Mouse (Mus musculus) induced T-regulatory cell, adult 2 months (primary cell): ENCODE data around the gene Tbl3.
A peak's percentile ranks its signal among the peaks of the same experiment; 100 is the strongest.
"Not testable (repeated sequence)": the region's sequence is repeated elsewhere in the genome, so short reads cannot be mapped to it uniquely, and the experiment has no call there.

Experiments
- DNase-seq: peaks from one replicate; pipeline ENCODE4 v3.0.0-alpha.2; 2012; ENCODE audit warnings: low read depth

Gene Tbl3

GRCm38 (mm10) chr17:24727618-24728017 is 20.2 kb upstream of the Tbl3 start, which contains the start of gene Rpl3l:
Rpl3l (plus strand) TSS chr17:24727820.
- DNase-seq = no peak

- DNase-seq = no peak
Observed at GRCm38 (mm10) chr17:24725637-24726390, 18.4 kb upstream of the Tbl3 start.

- DNase-seq = peak; percentile 98
Observed at GRCm38 (mm10) chr17:24724184-24724583, 16.7 kb upstream of the Tbl3 start, which contains the start of gene Ndufb10. Ndufb10 (minus strand) TSS chr17:24724478.

- no peak for DNase-seq
Observed at GRCm38 (mm10) chr17:24723881-24724180, 16.4 kb upstream of the Tbl3 start.

- DNase-seq = peak; percentile 38
Observed at GRCm38 (mm10) chr17:24723122-24723880, 15.8 kb upstream of the Tbl3 start.

- DNase-seq = no peak
Observed at GRCm38 (mm10) chr17:24722220-24722924, 14.9 kb upstream of the Tbl3 start.

GRCm38 (mm10) chr17:24721383-24721955 is 14.0 kb upstream of the Tbl3 start:
- DNase-seq = not testable (repeated sequence)

- DNase-seq = peak; percentile 50
Observed at GRCm38 (mm10) chr17:24720616-24721015, 13.2 kb upstream of the Tbl3 start.

GRCm38 (mm10) chr17:24719494-24720222 is 12.2 kb upstream of the Tbl3 start:
- DNase-seq = peak; percentile 99

GRCm38 (mm10) chr17:24718938-24719337 is 11.5 kb upstream of the Tbl3 start:
- not testable (repeated sequence) for DNase-seq

GRCm38 (mm10) chr17:24717943-24718342 is 10.5 kb upstream of the Tbl3 start, which contains the start of the genes Rnf151 and Rps2:
Rnf151 (minus strand) TSS chr17:24718063.
Rps2 (plus strand) TSS chr17:24718116.
- DNase-seq = no peak

- DNase-seq = no peak
Observed at GRCm38 (mm10) chr17:24716166-24716682, 8.8 kb upstream of the Tbl3 start.

- DNase-seq = no peak
Observed at GRCm38 (mm10) chr17:24715556-24715955, 8.1 kb upstream of the Tbl3 start.

GRCm38 (mm10) chr17:24708646-24709045 is 1.2 kb upstream of the Tbl3 start:
- DNase-seq = peak; percentile 80

GRCm38 (mm10) chr17:24707801-24708425 is 453 bp upstream of the Tbl3 start:
- peak; percentile 73 for DNase-seq

- DNase-seq = no peak
Observed at GRCm38 (mm10) chr17:24705821-24706220, 1.6 kb downstream of the Tbl3 start.

- no peak for DNase-seq
Observed at GRCm38 (mm10) chr17:24701251-24701650, 6.2 kb downstream of the Tbl3 start.

GRCm38 (mm10) chr17:24699473-24699872 is 8.0 kb downstream of the Tbl3 start:
- DNase-seq = no peak

- DNase-seq = no peak
Observed at GRCm38 (mm10) chr17:24698715-24699114, 8.7 kb downstream of the Tbl3 start.

GRCm38 (mm10) chr17:24697985-24698384 is 9.5 kb downstream of the Tbl3 start:
- DNase-seq = no peak
